In the genomic region with DNA sequence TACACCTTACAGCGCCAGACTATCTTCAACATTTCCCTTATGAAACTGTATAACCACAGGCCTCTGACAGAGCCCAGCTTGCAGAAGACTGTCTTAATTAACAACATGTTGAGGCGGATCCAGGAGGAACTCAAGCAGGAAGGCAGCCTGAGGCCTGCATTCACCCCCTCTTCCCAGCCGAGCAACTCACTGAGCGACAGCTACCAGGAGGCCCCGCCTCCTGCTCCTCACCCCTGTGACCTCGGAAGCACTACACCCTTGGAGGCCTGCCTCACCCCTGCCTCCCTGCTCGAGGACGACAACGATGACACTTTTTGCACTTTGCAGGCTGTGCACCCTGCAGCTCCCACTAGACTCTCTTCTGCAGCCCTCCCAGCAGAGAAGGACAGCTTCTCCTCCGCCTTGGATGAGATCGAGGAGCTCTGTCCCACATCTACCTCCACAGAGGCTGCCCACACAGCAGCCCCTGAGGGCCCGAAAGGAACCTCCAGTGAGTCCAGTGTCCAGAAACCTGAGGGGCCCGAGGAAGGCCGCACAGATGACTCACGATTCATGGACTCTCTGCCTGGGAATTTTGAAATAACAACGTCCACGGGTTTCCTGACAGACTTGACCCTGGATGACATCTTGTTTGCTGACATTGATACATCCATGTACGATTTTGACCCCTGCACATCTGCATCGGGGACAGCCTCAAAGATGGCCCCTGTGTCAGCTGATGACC, we compare ENCODE assay signal across 9 mouse cellular contexts.
DNase-seq lines count a peak whose midpoint lies in the region; ATAC-seq and TF ChIP-seq lines count a peak whose summit lies in the region.
"Had no signal": no experiment of that assay in that cellular context is flagged by ENCODE, and none has a peak within 500 bp of the region (broad histone marks: within the 10 kb centered on the region; RNA-seq: fewer than 3 reads in every experiment).

No protein-coding gene starts in this region.

- intact Hi-C loops in left cerebral cortex, postnatal 14 days (cut with DNase I): no loop called here

- H3K36me3 ChIP-seq in forebrain, embryonic 12.5 days (replicated peaks): peaks cover 9% of the 10 kb centered on the region
- H3K36me3 ChIP-seq in forebrain, embryonic 13.5 days (ENCODE audit: poor library complexity, severe bottlenecking): peaks cover 9% of the 10 kb centered on the region
- peaks cover 40% of the 10 kb centered on the region for H3K36me3 ChIP-seq in E14TG2a.4 (ENCODE audit: insufficient read depth, low read length)
- peaks cover 21% of the 10 kb centered on the region; the same call in 1 of the 2 replicates for H3K36me3 ChIP-seq in limb, embryonic 12.5 days

- TF ChIP-seq POLR2A in embryonic fibroblast, embryonic 13.5 days (IDR thresholded peaks at IDR 0.05; ENCODE audit: low read depth, low read length): no peak

- TF ChIP-seq CTCF in E14TG2a.4 (conservative IDR thresholded peaks at IDR 0.05; ENCODE audit: low read length): no peak
- TF ChIP-seq CTCF in embryonic fibroblast, embryonic 13.5 days (IDR thresholded peaks at IDR 0.05; ENCODE audit: borderline replicate concordance, insufficient read depth, low read length): no peak

- peak overlapping the region; percentile 70 for H3K27ac ChIP-seq in forebrain, embryonic 12.5 days
- no peak overlapping the region for H3K27ac ChIP-seq in forebrain, embryonic 13.5 days
- H3K27ac ChIP-seq in embryonic fibroblast, embryonic 13.5 days (ENCODE audit: insufficient read depth, low read length): 0 out of 2 replicates have a peak overlapping the region, but pooled peaks have one; percentile 13
- peak overlapping the region; percentile 75 for H3K27ac ChIP-seq in limb, embryonic 12.5 days
- H3K27ac ChIP-seq: neural tube, embryonic 13.5 days had no signal

- no peak for ATAC-seq in forebrain, embryonic 12.5 days (ENCODE audit: low FRiP score)
- ATAC-seq in forebrain, embryonic 13.5 days: no peak
- no peak for ATAC-seq in limb, embryonic 12.5 days (ENCODE audit: insufficient number of reproducible peaks, insufficient read depth, low FRiP score, low TSS enrichment, low read depth)

- H3K4me3 ChIP-seq in forebrain, embryonic 12.5 days (replicated peaks): no peak overlapping the region
- no peak overlapping the region for H3K4me3 ChIP-seq in forebrain, embryonic 13.5 days
- peak overlapping the region; percentile 76 for H3K4me3 ChIP-seq in E14TG2a.4 (replicated peaks; ENCODE audit: low read length)
- H3K4me3 ChIP-seq in embryonic fibroblast, embryonic 13.5 days (ENCODE audit: insufficient read depth, low read length): no peak overlapping the region
- H3K4me3 ChIP-seq in limb, embryonic 12.5 days (replicated peaks): no peak overlapping the region
- H3K4me3 ChIP-seq: neural tube, embryonic 13.5 days had no signal

- peak overlapping the region; percentile 6; the same call in 1 of the 2 replicates for H3K4me2 ChIP-seq in forebrain, embryonic 12.5 days
- H3K4me2 ChIP-seq in forebrain, embryonic 13.5 days: no peak overlapping the region
- no peak overlapping the region for H3K4me2 ChIP-seq in limb, embryonic 12.5 days
- H3K4me2 ChIP-seq: neural tube, embryonic 13.5 days had no signal

- 56% methylated on average over 19 of the region's 19 CpGs for WGBS in forebrain, embryonic 12.5 days
- 55% methylated on average over 19 of the region's 19 CpGs for WGBS in forebrain, embryonic 13.5 days
- WGBS in limb, embryonic 12.5 days: 50% methylated on average over 19 of the region's 19 CpGs

- DNase-seq in MN1 (ENCODE audit: low spot score): no peak
- DNase-seq in left cerebral cortex, postnatal 14 days (ENCODE audit: low spot score in 2 of 2): no peak
- DNase-seq in right cerebral cortex, postnatal 25 days: no peak

- no peak overlapping the region for H3K9ac ChIP-seq in forebrain, embryonic 12.5 days
- H3K9ac ChIP-seq in forebrain, embryonic 13.5 days: no peak overlapping the region
- H3K9ac ChIP-seq in limb, embryonic 12.5 days (replicated peaks): 0 out of 2 replicates have a peak overlapping the region, but pooled peaks have one; percentile 23
- H3K9ac ChIP-seq: neural tube, embryonic 13.5 days had no signal

- H3K4me1 ChIP-seq in forebrain, embryonic 12.5 days: peaks cover 81% of the 10 kb centered on the region
- H3K4me1 ChIP-seq in forebrain, embryonic 13.5 days: peaks cover 89% of the 10 kb centered on the region
- H3K4me1 ChIP-seq in E14TG2a.4 (replicated peaks; ENCODE audit: low read depth, low read length): peaks cover 85% of the 10 kb centered on the region
- H3K4me1 ChIP-seq in embryonic fibroblast, embryonic 13.5 days (ENCODE audit: control insufficient read depth, insufficient read depth, low read length): peaks cover 25% of the 10 kb centered on the region
- H3K4me1 ChIP-seq in limb, embryonic 12.5 days (replicated peaks): peaks cover 72% of the 10 kb centered on the region

- H3K27me3 ChIP-seq in forebrain, embryonic 12.5 days: no peaks in the 10 kb centered on the region
- no peaks in the 10 kb centered on the region for H3K27me3 ChIP-seq in forebrain, embryonic 13.5 days
- H3K27me3 ChIP-seq in E14TG2a.4 (ENCODE audit: insufficient read depth, low read length): no peaks in the 10 kb centered on the region
- H3K27me3 ChIP-seq in limb, embryonic 12.5 days: no peaks in the 10 kb centered on the region
- H3K27me3 ChIP-seq: neural tube, embryonic 13.5 days had no signal

- H3K9me3 ChIP-seq in forebrain, embryonic 12.5 days: no peaks in the 10 kb centered on the region
- no peaks in the 10 kb centered on the region for H3K9me3 ChIP-seq in forebrain, embryonic 13.5 days (replicated peaks)
- H3K9me3 ChIP-seq in E14TG2a.4 (ENCODE audit: low read length): no peaks in the 10 kb centered on the region
- H3K9me3 ChIP-seq in limb, embryonic 12.5 days: no peaks in the 10 kb centered on the region
- H3K9me3 ChIP-seq: neural tube, embryonic 13.5 days had no signal
